Mouse (Mus musculus) liver, embryonic 14.5 days (tissue): ENCODE results near the gene Mxra7. TPM values are rescaled to one million over a fixed set of nuclear protein-coding genes. Genes with fewer than 3 reads are reported as not detected.

Source experiments
- ATAC-seq: fragments of 200-750 bp; cut with Nextera tagmentation; 2 replicates; pipeline ENCODE4 v1.8.0; 2017; ENCODE audit warnings: moderate number of reproducible peaks, mild to moderate bottlenecking, moderate library complexity; ENCODE audit not compliant: insufficient read depth
- DNase-seq, 3 experiments: peaks; one replicate each; pipeline ENCODE4 v3.0.0-alpha.2; 2012 to 2013; ENCODE audit warnings: low read depth in 3 of 3, low spot score in 3 of 3
- H3K27ac ChIP-seq: fragments of 300-500 bp; sonication (generic); 2 replicates; pipeline ENCODE4 v1.5.1; 2014; ENCODE audit warnings: moderate library complexity, mild to moderate bottlenecking, control low read depth, inconsistent platforms
- H3K27me3 ChIP-seq: fragments of 300-500 bp; sonication (generic); 2 replicates; pipeline ENCODE4 v1.6.1; 2014; ENCODE audit warnings: mild to moderate bottlenecking, low read length, moderate library complexity; ENCODE audit not compliant: control insufficient read depth, insufficient read depth
- H3K36me3 ChIP-seq: fragments of 300-500 bp; sonication (generic); replicated peaks from 2 replicates; pipeline ENCODE4 v1.6.1; 2014; ENCODE audit warnings: low read depth; ENCODE audit not compliant: control insufficient read depth, insufficient read depth
- H3K4me1 ChIP-seq, 2 experiments: fragments of 200-500 bp in 1 of 2; fragments of 300-500 bp in 1 of 2; sonication (generic) in 1 of 2; replicated peaks; 2 replicates each; pipeline ENCODE4 v1.6.1; 2012 to 2014; ENCODE audit warnings: antibody characterized with exemption in 1 of 2, inconsistent platforms in 1 of 2, low read length in 1 of 2; ENCODE audit not compliant: control insufficient read depth in 2 of 2, insufficient read depth in 2 of 2
- H3K4me2 ChIP-seq: fragments of 300-500 bp; sonication (generic); 2 replicates; pipeline ENCODE4 v1.6.1; 2014; ENCODE audit warnings: low read depth, mild to moderate bottlenecking, control low read depth, moderate library complexity
- H3K4me3 ChIP-seq, 2 experiments: fragments of 200-500 bp in 1 of 2; fragments of 300-500 bp in 1 of 2; sonication (generic) in 1 of 2; 2 replicates each; pipeline ENCODE4 v1.5.1; 2012 to 2014; ENCODE audit warnings: low read depth in 2 of 2, low read length in 2 of 2, mild to moderate bottlenecking in 2 of 2, control low read depth in 1 of 2, inconsistent platforms in 1 of 2, moderate library complexity in 1 of 2; ENCODE audit not compliant: insufficient read depth in 1 of 2
- H3K9ac ChIP-seq: fragments of 300-500 bp; sonication (generic); replicated peaks from 2 replicates; pipeline ENCODE4 v1.6.1; 2014; ENCODE audit warnings: mild to moderate bottlenecking, control low read depth, moderate library complexity
- H3K9me3 ChIP-seq: fragments of 300-500 bp; sonication (generic); 2 replicates; pipeline ENCODE4 v1.6.1; 2016; ENCODE audit warnings: low read length, mixed read lengths; ENCODE audit not compliant: control insufficient read depth
- CTCF ChIP-seq: IDR thresholded peaks from 2 replicates; pipeline ENCODE4 v1.5.1; 2016; ENCODE audit warnings: antibody characterized with exemption, low read depth, control low read depth
- EP300 ChIP-seq: IDR thresholded peaks from 2 replicates; pipeline ENCODE4 v1.6.1; 2016; ENCODE audit warnings: antibody characterized with exemption, low read depth
- WGBS: fragments of 180-500 bp; shearing (Covaris S2); extraction: QIAGEN DNeasy Blood & Tissue Kit; methylation state at CpG from one replicate; pipeline ENCODE4 v1.1.7; 2014; ENCODE audit not compliant: insufficient replicate concordance; 5-methylcytosine and 5-hydroxymethylcytosine counted together
- polyA plus RNA-seq, 2 experiments: library from polyadenylated mRNA; depleted of rRNA in 1 of 2; stranded (reverse) in 1 of 2; unstranded in 1 of 2; fragments of >200 nt; fragmentation: Nextera tagmentation in 1 of 2; extraction: Ambion mirVana in 1 of 2; gene quantifications; 2 replicates each; pipeline versions ENCODE4 v1.2.1 to v1.2.3; 2012 to 2014

Mxra7 gene
- polyA plus RNA-seq, 2 experiments = 1.1 to 1.3 TPM

DNA sequence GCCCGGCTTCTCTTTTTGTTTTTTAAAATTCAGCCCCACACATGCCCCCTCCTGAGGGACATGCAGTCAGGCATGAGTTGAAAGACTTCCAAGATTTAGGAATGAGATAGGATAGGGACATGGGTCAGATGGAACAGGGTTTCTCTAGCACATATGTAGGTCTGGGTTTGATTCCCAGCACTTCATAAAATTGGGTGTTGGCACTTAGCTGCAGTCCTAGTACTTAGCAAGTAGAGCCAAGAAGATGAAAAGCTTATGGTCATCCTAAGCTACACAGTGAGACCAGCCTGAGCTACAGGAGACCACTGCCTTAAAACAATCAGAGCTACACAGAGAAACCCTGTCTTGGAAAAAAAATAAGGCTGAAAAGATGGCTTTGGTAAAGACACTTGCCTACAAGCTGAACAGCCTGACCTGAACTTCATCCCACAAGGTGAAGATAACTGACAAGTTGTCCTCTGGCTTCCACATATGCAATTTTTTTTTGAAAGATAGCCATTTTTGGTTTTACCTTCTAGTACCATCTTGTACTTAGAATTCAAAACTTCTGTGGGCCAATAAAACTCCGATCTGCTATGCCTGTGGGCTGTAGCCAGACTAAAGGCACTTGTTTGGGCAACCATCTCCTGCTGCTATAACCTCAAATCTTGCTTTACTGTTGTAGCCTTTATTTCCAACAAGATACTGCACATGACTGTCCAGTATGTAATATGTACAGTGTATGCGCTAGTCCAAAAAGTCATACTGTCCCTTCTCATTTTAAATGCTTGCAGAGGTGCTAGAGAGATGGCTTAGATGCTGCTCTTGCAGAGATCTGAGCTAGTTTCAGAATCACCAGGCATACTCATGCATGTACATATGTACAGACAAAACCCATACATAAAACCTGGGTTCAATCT, 19.6 kb upstream of the Mxra7 start:
- Histone ChIP-seq H3K9ac (no peak overlapping the region), H3K27ac (no peak overlapping the region; the same call in 1 of the 2 replicates), H3K36me3 (peaks cover 53% of the 10 kb centered on the region), H3K9me3 (no peaks in the 10 kb centered on the region), H3K4me2 (no peak overlapping the region), H3K4me1 (peaks cover 0 to 6% of the 10 kb centered on the region in 2 experiments; a peak in 2 of 4 replicates), H3K4me3 (no peak overlapping the region), H3K27me3 (no peaks in the 10 kb centered on the region)
- no peak for ATAC-seq
- 87% methylated on average over 3 of the region's 3 CpGs for WGBS
- no peak for DNase-seq
- TF ChIP-seq EP300 (no peak), CTCF (no peak)

DNA sequence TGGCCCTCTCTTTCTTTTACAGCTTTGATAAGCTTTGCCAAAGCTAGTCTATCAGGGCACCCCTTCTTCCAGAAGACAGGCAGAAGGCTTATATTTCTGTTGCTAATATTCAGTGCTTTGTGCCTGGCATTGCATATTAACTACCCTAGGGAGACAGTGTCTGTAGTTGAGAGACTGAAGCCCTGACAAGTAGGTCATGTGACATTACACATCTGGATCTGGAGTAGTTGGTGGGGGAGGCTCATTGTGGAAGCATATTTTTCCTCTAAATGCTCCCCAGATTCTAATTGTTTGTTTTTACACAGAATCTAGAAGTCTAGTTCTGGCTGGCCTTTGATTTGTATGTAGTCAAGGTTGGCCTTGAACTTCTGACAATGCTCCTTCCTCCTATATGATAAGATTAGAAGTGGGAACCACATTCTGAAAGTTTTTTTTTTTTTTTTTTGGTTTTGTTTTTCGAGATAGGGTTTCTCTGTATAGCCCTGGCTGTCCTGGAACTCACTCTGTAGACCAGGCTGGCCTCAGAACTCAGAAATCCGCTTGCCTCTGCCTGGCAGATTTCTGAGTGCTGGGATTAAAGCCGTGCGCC, 18.8 kb upstream of the Mxra7 start:
- no peak overlapping the region; the same call in 1 of the 2 replicates for H3K27ac ChIP-seq
- H3K4me2 ChIP-seq = no peak overlapping the region
- no peaks in the 10 kb centered on the region for H3K27me3 ChIP-seq
- WGBS = 64% methylated on average over 4 of the region's 4 CpGs
- no peak overlapping the region for H3K4me3 ChIP-seq
- no peak overlapping the region for H3K9ac ChIP-seq
- peaks cover 0 to 6% of the 10 kb centered on the region in 2 experiments; a peak in 2 of 4 replicates for H3K4me1 ChIP-seq
- peaks cover 49% of the 10 kb centered on the region for H3K36me3 ChIP-seq
- no peaks in the 10 kb centered on the region for H3K9me3 ChIP-seq
- no peak for DNase-seq
- ATAC-seq = no peak
- no peak for TF ChIP-seq CTCF
- no peak for TF ChIP-seq EP300

DNA sequence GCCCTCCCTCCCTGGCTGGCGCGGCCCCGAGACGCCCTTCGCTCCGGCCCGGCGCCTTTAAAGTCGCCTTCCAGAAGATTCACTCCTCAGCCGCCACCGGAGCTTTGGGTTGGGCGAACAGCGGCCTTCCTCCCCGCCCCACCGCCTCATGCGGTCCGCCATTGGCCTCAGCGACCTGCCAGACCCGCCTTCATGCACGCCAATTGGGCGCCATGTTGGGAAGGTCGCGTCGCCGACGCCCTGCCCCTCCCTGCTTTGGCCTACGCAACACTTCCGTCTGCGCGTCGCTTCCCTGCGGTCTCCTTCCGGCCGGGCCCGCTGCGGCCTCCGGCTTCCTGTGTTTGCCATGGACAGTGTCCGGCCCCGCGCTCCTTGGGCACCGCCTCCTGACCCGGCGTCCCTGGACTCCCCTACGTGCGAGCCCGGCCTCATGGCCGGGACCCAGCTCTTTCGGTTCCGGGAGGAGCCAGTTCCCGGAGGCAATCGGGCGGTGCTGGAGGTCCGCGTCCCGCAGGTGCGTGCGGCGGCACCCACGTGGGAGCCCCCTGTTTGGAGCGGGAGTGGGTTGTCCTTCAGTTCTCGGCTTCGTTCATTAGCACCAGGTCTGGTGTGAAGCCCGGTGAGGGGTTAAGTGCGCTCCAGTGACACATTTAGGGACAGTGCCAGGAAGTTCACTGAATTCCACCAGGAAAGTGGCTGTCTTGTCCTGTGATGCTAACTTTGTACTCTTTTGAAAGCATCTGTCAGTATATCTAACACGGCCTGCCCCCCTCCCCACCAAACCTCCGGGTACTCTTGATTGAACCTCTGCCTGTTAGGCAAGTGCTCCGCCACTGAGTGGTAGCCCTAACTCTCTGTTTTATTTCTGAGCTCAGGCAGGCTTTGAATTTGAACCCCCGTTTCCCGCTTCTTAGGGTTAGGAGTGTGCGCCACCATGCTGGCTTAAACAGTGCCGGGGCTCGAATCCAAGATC, 15.7 kb upstream of the Mxra7 start, which contains the start of the genes Mettl23 and Jmjd6:
Mettl23 (plus strand) TSS at position 18 of the 973 bp plus-strand sequence.
Jmjd6 (minus strand) TSS at position 189 of the 973 bp plus-strand sequence.
- Histone ChIP-seq H3K4me1 (peaks cover 7 to 15% of the 10 kb centered on the region in 2 experiments), H3K4me2 (peak within 1 kb of the TSS; percentile 99), H3K9ac (peak within 1 kb of the TSS; percentile 84), H3K4me3 (peak within 1 kb of the TSS; percentile 93 to 96), H3K9me3 (no peaks in the 10 kb centered on the region), H3K27ac (peak within 1 kb of the TSS; percentile 90), H3K36me3 (peaks cover 46% of the 10 kb centered on the region), H3K27me3 (no peaks in the 10 kb centered on the region)
- WGBS = under 1% methylated on average over 72 of the region's 72 CpGs
- DNase-seq (peak; percentile 94 to 95 (median 95)), ATAC-seq (peak; percentile 95)
- peak; percentile 19; the same call in 1 of the 2 replicates for TF ChIP-seq CTCF
- TF ChIP-seq EP300 = no peak

DNA sequence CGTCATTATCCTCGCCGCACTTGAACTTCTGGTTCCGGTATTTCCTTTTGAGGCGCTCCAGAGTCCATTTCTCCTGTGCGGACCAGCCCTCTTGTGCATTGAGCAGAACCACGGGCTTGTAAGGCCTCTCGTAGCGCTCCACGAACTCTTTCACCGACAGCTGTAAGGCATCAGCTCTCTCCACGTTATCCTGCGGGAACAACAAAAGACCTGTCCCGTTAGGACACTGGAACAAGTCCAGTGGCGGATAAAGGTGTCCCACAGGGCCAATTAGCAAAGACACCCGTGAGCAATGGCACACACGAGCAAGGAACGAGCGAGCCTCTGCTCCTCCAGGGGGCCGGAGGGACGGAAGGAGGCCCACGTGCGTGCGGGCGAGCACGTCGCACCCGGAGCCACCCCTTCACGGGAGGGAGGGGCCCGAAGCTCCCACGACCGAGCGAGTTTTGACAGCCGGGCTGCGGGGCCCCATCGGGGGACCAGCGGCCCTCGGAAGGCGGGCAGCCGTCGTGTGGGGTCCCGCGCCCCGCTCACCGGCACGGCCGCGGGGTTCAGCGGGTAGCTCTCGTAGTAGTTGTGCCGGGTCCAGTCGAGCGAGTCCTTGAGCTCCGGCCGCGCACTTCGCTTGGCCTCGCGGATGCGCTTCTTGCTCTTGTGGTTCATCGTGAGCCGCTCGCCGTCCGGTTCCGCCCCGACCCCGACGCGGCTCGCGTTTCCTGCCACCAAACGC, 14.8 kb upstream of the Mxra7 start:
- DNase-seq = peak in 2 of 3 experiments; percentile 46 to 53
- Histone ChIP-seq H3K9ac (peak overlapping the region; percentile 84), H3K27me3 (no peaks in the 10 kb centered on the region), H3K36me3 (peaks cover 44% of the 10 kb centered on the region), H3K4me3 (peak overlapping the region; percentile 93 to 96), H3K27ac (peak overlapping the region; percentile 90), H3K4me1 (peaks cover 7 to 15% of the 10 kb centered on the region in 2 experiments), H3K9me3 (no peaks in the 10 kb centered on the region), H3K4me2 (peak overlapping the region; percentile 99)
- TF ChIP-seq CTCF (peak; percentile 34), EP300 (no peak)
- under 1% methylated on average over 70 of the region's 73 CpGs for WGBS
- ATAC-seq = peak; percentile 66
